In genomic region chr11:44519950-44520761, GRCm38 (mm10) we compare ENCODE assay signal across 8 mouse cellular contexts. TPM values are rescaled to one million over a fixed set of nuclear protein-coding genes. Genes with fewer than 3 reads are reported as not detected.
DNase-seq lines count a peak whose midpoint lies in the region; ATAC-seq and TF ChIP-seq lines count a peak whose summit lies in the region.

No protein-coding gene starts in this region.

- intact Hi-C loops in left cerebral cortex, adult 2 months (cut with DNase I) = no loop called here

- H3K27me3 ChIP-seq in hindbrain, embryonic 16.5 days (replicated peaks; ENCODE audit: control insufficient read depth, insufficient read depth, low read length) = no peaks in the 10 kb centered on the region

- DNase-seq in R1 (ENCODE audit: low read depth, low spot score) = peak; percentile 79
- DNase-seq in cerebellum, postnatal 4 days (ENCODE audit: low spot score in 2 of 2) = peak; percentile 29 to 65
- peak; percentile 66 for DNase-seq in gastrocnemius, adult 18-20 months (ENCODE audit: low spot score)
- DNase-seq in left cerebral cortex, adult 2 months (ENCODE audit: extremely low spot score in 1 of 2, low spot score in 2 of 2) = peak; percentile 54 to 60
- DNase-seq in right cerebral cortex, adult 18-20 months = peak; percentile 69
- peak; percentile 53 for DNase-seq in urinary bladder, adult 2 months (ENCODE audit: low spot score)

- peak overlapping the region; percentile 85 for H3K4me2 ChIP-seq in hindbrain, embryonic 16.5 days (ENCODE audit: low read length)

- H3K36me3 ChIP-seq in hindbrain, embryonic 16.5 days (ENCODE audit: control insufficient read depth, insufficient read depth, low read length) = peaks cover 2% of the 10 kb centered on the region; the same call in 1 of the 2 replicates
- H3K36me3 ChIP-seq in macrophage (ENCODE audit: inconsistent target) = peaks cover 7% of the 10 kb centered on the region; the same call in 1 of the 2 replicates

- ATAC-seq in hindbrain, embryonic 16.5 days = peak; percentile 73

- WGBS in hindbrain, embryonic 16.5 days = under 1% methylated on average over 28 of the region's 28 CpGs
- 1% methylated on average over 28 of the region's 28 CpGs for WGBS in macrophage (ENCODE audit: missing documents)

- H3K9me3 ChIP-seq in hindbrain, embryonic 16.5 days (ENCODE audit: control insufficient read depth, low read length) = no peaks in the 10 kb centered on the region

- H3K79me2 ChIP-seq in macrophage (ENCODE audit: inconsistent target) = peaks cover 57% of the 10 kb centered on the region

- H3K4me1 ChIP-seq in hindbrain, embryonic 16.5 days (ENCODE audit: control insufficient read depth, insufficient read depth, low read depth, low read length) = peaks cover 14% of the 10 kb centered on the region

- peak overlapping the region; percentile 98 for H3K9ac ChIP-seq in hindbrain, embryonic 16.5 days (ENCODE audit: low read depth, low read length)

- peak overlapping the region; percentile 99 for H3K4me3 ChIP-seq in hindbrain, embryonic 16.5 days (ENCODE audit: low read length)
- peak overlapping the region; percentile 98 for H3K4me3 ChIP-seq in left cerebral cortex, adult 2 months
- H3K4me3 ChIP-seq in macrophage (ENCODE audit: inconsistent target) = peak overlapping the region; percentile 94

- H3K27ac ChIP-seq in hindbrain, embryonic 16.5 days (ENCODE audit: low read depth, low read length) = peak overlapping the region; percentile 97
- peak overlapping the region; percentile 97 for H3K27ac ChIP-seq in left cerebral cortex, adult 2 months
- peak overlapping the region; percentile 90 for H3K27ac ChIP-seq in macrophage

- no peak for TF ChIP-seq CTCF in left cerebral cortex, adult 2 months (IDR thresholded peaks at IDR 0.05)

RNA-seq across cellular contexts. Expression of gene Rnf145, which starts 1.4 kb away (rescaled TPM):
- total RNA-seq in gastrocnemius, adult 18-20 months (2021) = 1 to 10 TPM; 6.5 to 7.4 TPM
- 96.2 and 102 TPM in 2 replicates for polyA plus RNA-seq in hindbrain, embryonic 16.5 days (2015; fragmentation: Nextera tagmentation; extraction: Ambion mirVana)
- 10 to 100 TPM; 82.0 to 97.8 TPM for total RNA-seq in left cerebral cortex, adult 2 months (2021)
- 100 to 1,000 TPM in 20 of 26 experiments, 10 to 100 TPM in 6; 32.3 to 381 (median 203) TPM for total RNA-seq in macrophage (2018; cell fraction: chromatin; rRNA removed)
- 10 to 100 TPM; 19.5 to 61.0 (median 32.2) TPM for total RNA-seq in macrophage (2018; cell fraction: cytosol; rRNA removed)
- 100 to 1,000 TPM in 16 of 26 experiments, 10 to 100 TPM in 10; 53.3 to 338 (median 138) TPM for total RNA-seq in macrophage (2018; cell fraction: nucleus; rRNA removed)
- 22.5 to 32.8 TPM (median 26.5 TPM) in 3 replicates for polyA plus RNA-seq in macrophage (2018)
- polyA plus RNA-seq in urinary bladder, adult 2 months (2012; rRNA removed) = 89.3 and 99.8 TPM in 2 replicates

RNA-seq across cellular contexts. Expression of gene Ublcp1, which starts 49.9 kb away (rescaled TPM):
- total RNA-seq in gastrocnemius, adult 18-20 months (2021) = 10 to 100 TPM; 21.7 to 25.3 TPM
- 57.2 and 60.6 TPM in 2 replicates for polyA plus RNA-seq in hindbrain, embryonic 16.5 days (2015; fragmentation: Nextera tagmentation; extraction: Ambion mirVana)
- 10 to 100 TPM; 45.7 to 50.1 TPM for total RNA-seq in left cerebral cortex, adult 2 months (2021)
- 10 to 100 TPM; 12.9 to 72.3 (median 38.3) TPM for total RNA-seq in macrophage (2018; cell fraction: chromatin; rRNA removed)
- total RNA-seq in macrophage (2018; cell fraction: cytosol; rRNA removed) = 10 to 100 TPM in 20 of 26 experiments, 1 to 10 TPM in 6; 8.4 to 14.7 (median 11.7) TPM
- total RNA-seq in macrophage (2018; cell fraction: nucleus; rRNA removed) = 10 to 100 TPM; 17.4 to 59.8 (median 28.5) TPM
- polyA plus RNA-seq in macrophage (2018) = 12.0 to 18.8 TPM (median 18.2 TPM) in 3 replicates
- 43.9 and 50.8 TPM in 2 replicates for polyA plus RNA-seq in urinary bladder, adult 2 months (2012; rRNA removed)

Comparison
In these comparisons a context has a peak if more than half of its experiments do, and no peak if none do; other contexts are left out.
1. Peak in every context shown above with its lines: DNase-seq, ATAC-seq, H3K4me3 ChIP-seq and H3K27ac ChIP-seq.